Mouse (Mus musculus) hematopoietic stem cell, adult 5-6 weeks (primary cell): ENCODE data around the gene Gpld1. TPM values are rescaled to one million over a fixed set of nuclear protein-coding genes. Genes with fewer than 3 reads are reported as not detected.

ENCODE experiments used
- ATAC-seq, 2 experiments: fragments of 125-278 bp in 1 of 2; replicated peaks in 1 of 2; 2 replicates each; pipeline ENCODE4 v1.8.0; 2016 to 2017; ENCODE audit warnings: inconsistent platforms in 2 of 2, mild to moderate bottlenecking in 2 of 2, moderate number of reproducible peaks in 2 of 2, low read depth in 1 of 2, moderate TSS enrichment in 1 of 2; ENCODE audit not compliant: low FRiP score in 2 of 2, poor library complexity in 2 of 2, severe bottlenecking in 2 of 2, insufficient read depth in 1 of 2, low TSS enrichment in 1 of 2
- total RNA-seq: library from RNA; stranded (forward); fragments of 172-1452, 232-1000 nt; gene quantifications from 2 replicates; pipeline ENCODE4 v1.2.3, GENCODE M21; 2017

Gpld1 gene
- total RNA-seq, 1 experiment from 2014 or later, result 0.50 TPM

GRCm38 (mm10) chr13:24988391-24988790, 45.4 kb downstream of the Gpld1 start:
- peak; percentile 67 to 81 for ATAC-seq

- no peak for ATAC-seq
Observed at GRCm38 (mm10) chr13:24989006-24989405, 46.1 kb downstream of the Gpld1 start.

DNA sequence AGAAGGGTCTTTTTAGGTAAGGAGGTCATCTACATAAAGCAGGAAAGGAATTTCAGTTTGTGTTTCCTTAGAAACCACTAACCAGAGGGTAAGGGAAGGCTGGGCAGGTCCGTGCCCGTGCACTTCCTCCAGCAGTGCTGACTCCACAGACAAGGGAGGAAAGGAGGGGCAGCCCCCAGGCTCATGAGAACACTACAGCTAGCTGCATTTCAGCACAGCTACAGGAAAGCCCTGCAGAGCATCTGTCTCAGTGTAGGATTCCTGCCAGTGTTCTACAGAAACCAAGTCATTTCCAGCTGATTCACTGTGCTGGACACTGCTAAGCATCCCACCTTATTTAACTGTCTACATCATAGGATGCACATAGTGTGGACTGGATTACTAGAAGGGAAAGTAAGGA, 50.2 kb downstream of the Gpld1 start:
- ATAC-seq, result peak; percentile 89 to 94

GRCm38 (mm10) chr13:24999538-24999937, 56.6 kb downstream of the Gpld1 start:
- no peak for ATAC-seq

GRCm38 (mm10) chr13:25002965-25003364, 60.0 kb downstream of the Gpld1 start:
- ATAC-seq, result no peak

DNA sequence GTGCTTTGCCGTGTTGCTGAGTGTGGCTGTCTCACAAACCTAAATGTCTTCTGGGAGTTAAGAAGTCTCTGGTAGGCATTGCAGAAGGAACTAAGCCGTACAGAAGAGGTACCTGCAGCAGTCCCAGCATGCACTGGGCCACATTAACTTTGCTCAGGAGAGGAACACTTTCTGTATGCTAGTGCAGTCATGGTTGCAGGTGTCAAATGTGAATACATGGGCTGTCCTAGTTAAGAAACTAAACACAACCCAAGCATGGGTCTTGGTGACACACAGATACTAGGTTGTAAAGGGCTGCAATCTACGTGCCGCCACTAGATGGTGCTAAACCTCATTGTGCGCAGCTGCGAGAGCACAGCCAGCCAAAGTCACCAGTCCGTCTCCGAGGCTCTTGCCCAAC, 64.2 kb downstream of the Gpld1 start:
- ATAC-seq, result 0 out of 4 replicates have a peak, but pooled peaks of 1 of the 2 experiments have one; percentile 39

DNA sequence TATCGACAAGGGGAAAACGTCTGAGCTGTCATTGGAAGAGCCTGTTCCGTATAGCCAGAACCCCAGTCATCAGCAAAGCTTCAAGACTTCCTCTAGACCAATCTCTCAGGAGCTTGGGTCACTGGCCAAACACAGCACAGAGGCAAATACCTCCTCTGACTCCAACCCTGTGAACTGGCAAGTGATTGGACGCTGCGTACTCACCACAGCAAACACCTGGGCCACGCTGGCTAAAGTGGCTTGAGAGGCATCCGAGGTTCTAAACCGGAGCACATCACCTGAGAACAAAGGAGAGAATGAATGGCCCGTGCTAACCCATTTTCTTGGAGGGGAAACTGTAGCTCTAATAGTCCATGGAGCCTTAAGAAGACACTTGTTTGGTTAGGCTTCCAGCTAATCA, 75.4 kb downstream of the Gpld1 start:
- no peak for ATAC-seq

DNA sequence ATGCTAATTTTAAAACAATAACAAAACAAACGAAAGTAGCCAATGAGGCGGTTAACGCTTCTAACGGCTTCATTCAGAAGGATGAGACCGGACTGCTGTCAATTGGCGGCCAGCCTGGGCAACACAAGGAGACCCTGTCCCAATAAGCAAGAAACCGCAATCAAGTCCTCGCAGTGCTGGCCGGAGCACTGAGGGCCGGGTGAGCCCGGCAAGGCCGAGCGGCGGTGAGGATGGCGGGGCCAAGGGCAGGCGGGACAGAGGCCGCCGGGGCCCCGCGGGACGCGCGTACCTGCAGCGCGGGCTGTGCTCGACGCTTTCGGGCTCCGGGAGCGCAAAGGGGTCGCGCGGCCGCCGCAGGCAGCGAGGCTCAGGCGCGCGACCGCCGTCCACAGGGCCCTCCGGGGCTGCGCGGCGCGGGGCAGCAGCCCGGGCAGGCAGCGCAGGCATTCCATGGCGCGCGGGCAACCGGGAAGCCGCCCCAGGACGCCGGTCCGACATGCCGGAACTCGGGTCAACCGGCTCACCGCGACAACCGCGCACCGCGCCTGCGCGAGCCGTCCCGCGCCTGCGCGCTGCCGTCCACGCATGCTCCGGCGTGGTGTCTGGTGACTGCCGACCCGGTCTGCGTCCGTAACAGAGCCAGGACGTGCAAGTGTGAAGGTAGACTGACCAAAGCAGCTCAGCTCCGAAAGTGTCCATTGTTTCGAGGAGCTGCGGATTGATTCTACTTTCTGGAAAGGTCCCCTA, 77.0 kb downstream of the Gpld1 start, which contains the start of gene Mrs2:
TSS of gene Mrs2 (minus strand) at position 587 of the 747 bp plus-strand sequence.
- peak; percentile 67 to 79 for ATAC-seq

DNA sequence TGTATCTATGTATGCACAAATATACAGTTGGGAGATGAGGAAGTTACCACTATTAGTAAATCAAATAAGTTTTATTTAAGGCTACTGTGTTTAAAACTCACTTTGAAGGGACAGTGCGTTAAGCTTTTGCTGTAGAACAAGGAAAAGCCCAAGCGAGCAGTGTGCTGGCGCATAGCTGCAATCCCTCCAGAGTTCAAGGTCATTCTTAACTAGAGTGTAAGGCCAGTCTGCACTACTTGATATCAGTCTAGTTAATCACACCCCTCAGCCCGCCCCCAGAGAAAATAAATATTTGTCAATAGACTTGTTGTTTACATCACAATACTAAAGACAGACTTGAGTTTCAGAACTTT, 77.6 kb downstream of the Gpld1 start:
- ATAC-seq, result 0 out of 4 replicates have a peak, but pooled peaks have one; percentile 6 to 23

DNA sequence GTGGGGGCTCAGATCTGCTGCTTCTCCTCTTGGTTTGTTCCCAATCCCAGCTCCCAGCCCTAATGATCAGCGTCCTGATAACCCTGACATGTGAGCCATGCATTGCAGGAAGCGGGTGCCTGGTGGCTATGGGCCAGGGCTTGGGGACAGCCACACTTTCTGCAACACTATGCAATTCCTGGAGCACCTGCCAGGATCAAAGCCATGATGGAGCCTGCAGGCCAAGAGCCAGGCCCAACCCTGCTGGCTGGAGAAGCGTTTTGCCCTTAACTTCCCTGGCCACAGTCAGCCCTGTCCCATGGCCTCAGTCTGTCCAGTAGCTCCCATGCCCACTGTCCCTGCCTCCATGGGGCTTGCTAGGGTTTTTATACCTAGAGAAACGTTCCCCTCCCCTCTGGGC, 79.4 kb downstream of the Gpld1 start:
- no peak for ATAC-seq

GRCm38 (mm10) chr13:25023129-25023528, 80.2 kb downstream of the Gpld1 start:
- no peak for ATAC-seq

DNA sequence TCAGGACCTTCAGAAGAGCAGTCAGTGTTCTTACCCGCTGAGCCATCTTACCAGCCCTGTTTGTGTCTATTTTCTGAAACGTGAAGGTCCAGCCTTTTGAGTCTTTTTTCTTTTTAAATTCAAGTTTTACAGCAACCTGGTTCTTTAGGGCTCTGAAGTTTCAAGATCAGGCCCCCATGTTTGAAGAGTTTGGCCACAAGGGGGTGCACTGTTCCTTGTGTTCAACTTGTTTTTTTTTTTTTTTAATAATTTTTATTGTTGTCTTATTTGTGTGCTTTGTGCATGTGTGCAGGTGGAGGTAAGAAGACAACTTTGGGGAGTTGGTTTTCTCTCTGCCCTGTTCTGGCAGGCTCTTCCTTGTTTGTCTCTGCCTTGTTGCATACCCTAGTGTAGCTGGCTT, 81.7 kb downstream of the Gpld1 start:
- no peak for ATAC-seq

DNA sequence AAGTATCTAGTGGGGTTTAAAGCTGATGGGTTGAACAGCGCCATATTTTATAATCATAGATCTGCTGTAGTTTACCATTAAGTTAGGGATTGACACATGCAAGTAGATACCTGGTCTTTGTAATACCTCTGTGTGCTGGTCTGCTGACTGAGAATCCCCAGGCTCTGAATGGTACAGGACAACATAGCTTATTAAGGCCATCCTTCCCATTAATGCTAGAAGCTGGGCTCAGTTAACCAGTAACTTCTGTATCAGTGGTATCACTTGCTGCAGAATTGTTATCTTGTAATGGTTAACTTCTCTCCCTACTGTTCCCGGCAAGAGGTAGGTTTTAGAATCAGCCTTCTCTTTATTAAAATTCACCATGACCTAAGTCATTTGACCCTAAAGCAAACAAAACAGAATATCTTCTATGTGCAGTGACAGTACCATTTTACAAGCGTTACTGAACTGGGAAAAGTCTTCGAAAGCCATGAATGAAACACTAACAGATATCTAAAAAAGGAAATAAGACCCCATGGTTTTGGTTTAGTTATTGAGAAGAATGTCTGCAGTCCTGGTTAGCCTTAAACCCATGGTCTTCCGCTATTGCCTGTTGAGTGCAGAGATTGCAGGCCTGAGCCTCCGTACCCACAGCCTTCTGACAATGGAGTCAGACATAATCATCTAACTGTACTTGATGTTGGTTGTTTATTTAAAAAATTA, 83.6 kb downstream of the Gpld1 start:
- ATAC-seq, result no peak

DNA sequence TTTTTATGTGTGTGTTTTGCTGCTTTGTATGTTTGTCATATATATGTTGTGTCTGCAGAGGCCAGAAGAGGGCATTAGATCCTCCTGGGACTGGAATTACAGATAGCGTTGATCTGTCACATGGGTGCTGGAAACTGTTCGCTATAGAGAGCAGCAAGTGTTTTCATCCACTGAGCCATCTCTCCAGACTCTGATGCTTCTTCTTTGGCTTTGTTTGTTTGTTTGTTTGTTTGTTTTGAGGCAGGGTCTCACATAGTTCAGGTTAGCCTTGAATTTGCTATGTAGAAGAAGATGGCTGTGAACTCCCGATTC, 84.1 kb downstream of the Gpld1 start:
- no peak for ATAC-seq

DNA sequence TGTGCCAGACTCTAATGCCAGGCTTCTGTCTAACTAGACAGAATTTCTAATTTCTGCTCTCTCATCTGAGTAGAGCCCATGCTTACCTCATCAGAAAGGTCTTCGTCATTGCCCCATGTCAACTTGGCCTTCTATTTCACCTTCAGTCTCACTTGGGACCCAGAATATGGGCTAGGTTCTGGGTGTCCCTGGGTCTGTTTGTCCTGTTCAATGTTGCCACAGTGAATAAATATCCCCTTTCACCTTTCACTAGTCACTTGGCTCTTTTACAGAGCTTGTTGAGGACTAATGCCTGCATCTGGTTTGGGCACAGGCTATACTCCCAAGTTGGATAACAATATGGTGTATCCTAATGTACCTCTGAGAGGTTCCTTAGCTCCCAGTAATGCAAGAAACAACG, 96.5 kb downstream of the Gpld1 start:
- ATAC-seq, result no peak
